Mouse (Mus musculus): Measurements from ENCODE around the gene Gdf10.

GRCm38 (mm10) chr14:33885466-33885865 is 37.9 kb upstream of the Gdf10 start:
- TF ChIP-seq CTCF (conservative IDR thresholded peaks at IDR 0.05; ENCODE audit: insufficient read depth, insufficient read length, low read depth, low read length) = no peak
- no peak for TF ChIP-seq POLR2A (IDR thresholded peaks at IDR 0.05; ENCODE audit: low read depth, low read length)
